Mouse (Mus musculus): ENCODE measurements around the gene Slain1. TPM values are rescaled to one million over a fixed set of nuclear protein-coding genes. Genes with fewer than 3 reads are reported as not detected.

Gene Slain1
- polyA plus RNA-seq, 1 experiment, result not detected

DNA sequence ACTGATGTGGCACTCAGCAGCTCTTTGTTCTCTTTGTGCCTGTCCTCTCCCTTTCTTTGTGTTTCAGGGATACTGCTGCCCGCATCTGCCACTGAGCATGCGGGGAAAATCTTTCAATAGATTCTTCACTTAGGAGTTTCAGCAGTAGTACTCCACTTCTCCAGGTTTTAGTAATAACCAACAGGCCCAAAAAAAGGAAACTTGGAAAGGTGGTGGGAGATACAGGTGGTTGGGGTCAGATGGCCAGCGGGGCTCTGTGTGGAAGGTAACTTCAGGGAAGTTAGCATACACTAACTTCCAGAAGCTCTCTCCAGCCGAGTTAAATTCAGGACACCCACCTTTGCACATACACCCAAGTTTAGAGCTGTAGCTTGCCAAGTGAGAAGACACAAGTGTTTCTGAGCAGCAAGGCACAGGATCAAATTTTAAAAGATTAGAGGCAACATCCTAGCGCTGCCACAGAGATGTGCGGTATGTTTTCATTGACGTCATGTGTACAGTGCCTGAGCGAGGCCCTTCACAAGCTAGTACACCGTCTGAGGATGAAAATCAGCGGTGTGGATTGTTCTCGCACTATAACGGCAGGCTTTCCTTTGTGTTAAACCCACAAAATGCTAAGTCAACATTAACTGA lies 1.3 kb upstream of the Slain1 start:
- Histone ChIP-seq H3K27me3 (ENCODE audit: control insufficient read depth, insufficient read depth, insufficient read length) (no peaks in the 10 kb centered on the region), H3K79me2 (ENCODE audit: control insufficient read depth, insufficient read depth) (no peaks in the 10 kb centered on the region), H3K79me3 (ENCODE audit: low read depth) (no peaks in the 10 kb centered on the region), H3ac (ENCODE audit: control insufficient read depth, insufficient read length, low read depth) (no peak overlapping the region), H3K4me3 (ENCODE audit: insufficient read depth, poor library complexity, severe bottlenecking) (no peak overlapping the region), H3K36me3 (ENCODE audit: control insufficient read depth, insufficient read depth) (no peaks in the 10 kb centered on the region)
- TF ChIP-seq CTCF (IDR thresholded peaks at IDR 0.05; ENCODE audit: control insufficient read depth, insufficient read depth, insufficient read length), result no peak
- no peak for TF ChIP-seq FOSL1 (IDR thresholded peaks at IDR 0.05; ENCODE audit: insufficient read depth, low read length, poor library complexity, severe bottlenecking)
- TF ChIP-seq MAX (IDR thresholded peaks at IDR 0.05), result no peak
- TF ChIP-seq USF1 (IDR thresholded peaks at IDR 0.05; ENCODE audit: low read depth), result no peak
- no peak for TF ChIP-seq MYOD1 (IDR thresholded peaks at IDR 0.05; ENCODE audit: control insufficient read depth, insufficient read length, low read depth)
- no peak for TF ChIP-seq CEBPB (IDR thresholded peaks at IDR 0.05; ENCODE audit: low read depth)
- TF ChIP-seq MYOG (IDR thresholded peaks at IDR 0.05; ENCODE audit: control insufficient read depth, extremely low read depth, insufficient read length), result no peak

DNA sequence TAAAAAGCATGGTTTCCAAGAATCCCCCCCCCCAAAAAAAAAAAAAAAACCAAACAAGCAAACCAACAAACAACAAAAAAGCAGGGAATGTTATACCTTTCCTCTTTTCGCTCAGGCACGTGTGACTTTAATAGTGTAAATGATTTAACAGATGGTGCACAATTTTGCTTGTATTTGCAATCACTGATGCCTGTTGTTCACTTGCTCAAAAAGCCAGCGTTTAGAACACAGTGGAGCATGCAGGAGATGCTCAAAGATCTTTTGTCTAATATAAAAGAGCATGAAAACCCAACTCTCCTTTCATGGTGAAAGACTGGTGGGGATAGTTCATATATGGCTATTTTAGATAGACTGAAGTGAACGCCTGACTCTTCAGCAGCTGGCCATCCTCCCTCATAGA lies 726 bp upstream of the Slain1 start:
- no peak overlapping the region for H3ac ChIP-seq (ENCODE audit: control insufficient read depth, insufficient read length, low read depth)
- H3K27me3 ChIP-seq (ENCODE audit: control insufficient read depth, insufficient read depth, insufficient read length), result no peaks in the 10 kb centered on the region
- H3K36me3 ChIP-seq (ENCODE audit: control insufficient read depth, insufficient read depth), result no peaks in the 10 kb centered on the region
- no peak for TF ChIP-seq MYOD1 (IDR thresholded peaks at IDR 0.05; ENCODE audit: control insufficient read depth, insufficient read length, low read depth)
- TF ChIP-seq CTCF (IDR thresholded peaks at IDR 0.05; ENCODE audit: control insufficient read depth, insufficient read depth, insufficient read length), result no peak
- no peak for TF ChIP-seq MAX (IDR thresholded peaks at IDR 0.05)
- TF ChIP-seq MYOG (IDR thresholded peaks at IDR 0.05; ENCODE audit: control insufficient read depth, extremely low read depth, insufficient read length), result no peak
- no peak for TF ChIP-seq FOSL1 (IDR thresholded peaks at IDR 0.05; ENCODE audit: insufficient read depth, low read length, poor library complexity, severe bottlenecking)
- no peak for TF ChIP-seq USF1 (IDR thresholded peaks at IDR 0.05; ENCODE audit: low read depth)
- TF ChIP-seq CEBPB (IDR thresholded peaks at IDR 0.05; ENCODE audit: low read depth), result no peak
- no peaks in the 10 kb centered on the region for H3K79me2 ChIP-seq (ENCODE audit: control insufficient read depth, insufficient read depth)
- H3K4me3 ChIP-seq (ENCODE audit: insufficient read depth, poor library complexity, severe bottlenecking), result no peak overlapping the region
- H3K79me3 ChIP-seq (ENCODE audit: low read depth), result no peaks in the 10 kb centered on the region

DNA sequence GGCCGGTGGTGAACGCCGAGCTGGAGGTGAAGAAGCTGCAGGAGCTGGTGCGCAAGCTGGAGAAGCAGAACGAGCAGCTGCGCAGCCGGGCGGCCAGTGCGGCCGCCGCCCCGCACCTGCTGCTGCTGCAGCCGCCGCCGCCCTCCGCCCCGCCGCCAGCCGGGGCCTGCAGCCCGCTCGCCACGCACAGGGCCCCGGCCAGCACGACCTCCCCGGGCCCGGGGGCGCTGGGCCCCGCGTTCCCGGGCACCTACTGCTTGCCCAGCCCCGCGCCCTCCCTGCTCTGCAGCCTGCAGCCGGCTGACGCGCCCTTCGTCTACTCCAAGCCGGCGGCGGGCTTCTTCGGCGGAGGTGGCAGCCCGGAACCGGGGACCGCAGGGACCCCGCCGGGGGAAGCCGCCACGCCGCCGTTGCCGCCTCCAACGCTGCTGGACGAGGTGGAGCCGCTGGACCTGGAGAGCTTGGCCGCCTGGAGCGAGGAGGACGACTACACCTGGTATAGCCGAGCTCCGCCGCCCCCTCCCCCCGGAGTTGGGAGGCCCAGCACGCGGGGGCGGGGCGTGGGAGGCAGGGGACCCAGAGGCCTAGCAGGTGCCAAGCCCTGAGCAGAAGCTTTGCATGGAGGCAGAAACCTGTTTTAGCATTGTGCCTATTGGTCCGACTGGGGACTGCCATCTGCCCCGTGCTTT lies 529 bp downstream of the Slain1 start:
- TF ChIP-seq CTCF (IDR thresholded peaks at IDR 0.05; ENCODE audit: control insufficient read depth, insufficient read depth, insufficient read length), result no peak
- TF ChIP-seq USF1 (IDR thresholded peaks at IDR 0.05; ENCODE audit: low read depth), result no peak
- no peak for TF ChIP-seq MAX (IDR thresholded peaks at IDR 0.05)
- TF ChIP-seq MYOG (IDR thresholded peaks at IDR 0.05; ENCODE audit: control insufficient read depth, extremely low read depth, insufficient read length), result no peak
- no peak for TF ChIP-seq CEBPB (IDR thresholded peaks at IDR 0.05; ENCODE audit: low read depth)
- TF ChIP-seq MYOD1 (IDR thresholded peaks at IDR 0.05; ENCODE audit: control insufficient read depth, insufficient read length, low read depth), result no peak
- no peak for TF ChIP-seq FOSL1 (IDR thresholded peaks at IDR 0.05; ENCODE audit: insufficient read depth, low read length, poor library complexity, severe bottlenecking)
- Histone ChIP-seq H3K79me2 (ENCODE audit: control insufficient read depth, insufficient read depth) (no peaks in the 10 kb centered on the region), H3ac (ENCODE audit: control insufficient read depth, insufficient read length, low read depth) (no peak overlapping the region), H3K4me3 (ENCODE audit: insufficient read depth, poor library complexity, severe bottlenecking) (no peak overlapping the region), H3K79me3 (ENCODE audit: low read depth) (no peaks in the 10 kb centered on the region), H3K27me3 (ENCODE audit: control insufficient read depth, insufficient read depth, insufficient read length) (no peaks in the 10 kb centered on the region), H3K36me3 (ENCODE audit: control insufficient read depth, insufficient read depth) (no peaks in the 10 kb centered on the region)

DNA sequence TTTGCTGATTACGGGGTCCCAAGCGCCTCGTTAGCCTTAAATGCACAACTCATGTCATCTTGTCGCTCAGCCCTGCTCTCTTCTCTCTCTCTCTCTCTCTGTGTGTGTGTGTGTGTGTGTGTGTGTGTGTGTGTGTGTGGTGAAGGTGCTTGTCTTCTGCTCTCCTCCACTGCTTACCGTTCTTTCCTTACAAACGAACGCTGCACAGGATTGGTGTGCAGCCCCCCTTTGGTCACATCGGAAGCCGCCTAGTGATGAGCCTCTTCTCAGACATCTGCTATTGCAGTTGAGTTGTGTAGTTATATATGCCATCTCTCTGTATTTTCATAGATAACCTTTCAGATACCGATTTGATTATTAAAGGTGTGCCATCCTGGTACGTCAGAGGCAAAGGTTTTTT lies 1.1 kb downstream of the Slain1 start:
- no peaks in the 10 kb centered on the region for H3K79me2 ChIP-seq (ENCODE audit: control insufficient read depth, insufficient read depth)
- H3K4me3 ChIP-seq (ENCODE audit: insufficient read depth, poor library complexity, severe bottlenecking), result no peak overlapping the region
- no peaks in the 10 kb centered on the region for H3K79me3 ChIP-seq (ENCODE audit: low read depth)
- no peak overlapping the region for H3ac ChIP-seq (ENCODE audit: control insufficient read depth, insufficient read length, low read depth)
- no peak for TF ChIP-seq FOSL1 (IDR thresholded peaks at IDR 0.05; ENCODE audit: insufficient read depth, low read length, poor library complexity, severe bottlenecking)
- no peak for TF ChIP-seq MYOD1 (IDR thresholded peaks at IDR 0.05; ENCODE audit: control insufficient read depth, insufficient read length, low read depth)
- no peak for TF ChIP-seq MYOG (IDR thresholded peaks at IDR 0.05; ENCODE audit: control insufficient read depth, extremely low read depth, insufficient read length)
- no peaks in the 10 kb centered on the region for H3K36me3 ChIP-seq (ENCODE audit: control insufficient read depth, insufficient read depth)
- H3K27me3 ChIP-seq (ENCODE audit: control insufficient read depth, insufficient read depth, insufficient read length), result no peaks in the 10 kb centered on the region

DNA sequence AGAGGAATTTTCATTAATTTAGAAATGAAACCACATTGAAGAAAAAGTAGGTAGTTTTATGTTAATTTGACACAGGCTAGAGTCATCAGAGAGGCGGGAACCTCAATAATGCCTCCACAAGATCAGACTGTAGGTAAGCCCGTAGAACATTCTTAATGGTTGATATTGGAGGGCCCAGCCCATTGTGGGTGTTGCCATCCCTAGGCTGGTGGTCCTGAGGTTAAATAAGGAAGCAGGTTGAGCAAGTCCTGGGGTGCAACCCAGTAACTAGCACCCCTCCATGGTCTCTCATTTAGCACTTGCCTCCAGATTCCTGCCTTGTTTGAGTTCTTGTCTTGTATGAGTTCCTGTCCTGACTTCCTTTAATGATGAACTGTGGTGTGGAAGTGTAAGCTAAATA lies 1.5 kb downstream of the Slain1 start:
- H3K4me3 ChIP-seq (ENCODE audit: insufficient read depth, poor library complexity, severe bottlenecking), result no peak overlapping the region
- H3K79me3 ChIP-seq (ENCODE audit: low read depth), result no peaks in the 10 kb centered on the region
- no peaks in the 10 kb centered on the region for H3K36me3 ChIP-seq (ENCODE audit: control insufficient read depth, insufficient read depth)
- H3ac ChIP-seq (ENCODE audit: control insufficient read depth, insufficient read length, low read depth), result no peak overlapping the region
- no peaks in the 10 kb centered on the region for H3K27me3 ChIP-seq (ENCODE audit: control insufficient read depth, insufficient read depth, insufficient read length)
- H3K79me2 ChIP-seq (ENCODE audit: control insufficient read depth, insufficient read depth), result no peaks in the 10 kb centered on the region
- TF ChIP-seq CEBPB (IDR thresholded peaks at IDR 0.05; ENCODE audit: low read depth) (no peak), CTCF (IDR thresholded peaks at IDR 0.05; ENCODE audit: control insufficient read depth, insufficient read depth, insufficient read length) (no peak), USF1 (IDR thresholded peaks at IDR 0.05; ENCODE audit: low read depth) (no peak), FOSL1 (IDR thresholded peaks at IDR 0.05; ENCODE audit: insufficient read depth, low read length, poor library complexity, severe bottlenecking) (no peak), MYOD1 (IDR thresholded peaks at IDR 0.05; ENCODE audit: control insufficient read depth, insufficient read length, low read depth) (no peak), MYOG (IDR thresholded peaks at IDR 0.05; ENCODE audit: control insufficient read depth, extremely low read depth, insufficient read length) (no peak), MAX (IDR thresholded peaks at IDR 0.05) (no peak)

All from C2C12 (cell line).